8 mouse cellular contexts compared by ENCODE assay signal in genomic region chr11:120775774-120776469, GRCm38 (mm10). TPM values are rescaled to one million over a fixed set of nuclear protein-coding genes. Genes with fewer than 3 reads are reported as not detected.
DNase-seq lines count a peak whose midpoint lies in the region; ATAC-seq lines count a peak whose summit lies in the region.

No protein-coding gene starts in this region.

- peaks cover 11% of the 10 kb centered on the region for H3K36me3 ChIP-seq in forebrain, embryonic 10.5 days (replicated peaks)
- H3K36me3 ChIP-seq in heart, embryonic 15.5 days: 0 out of 2 replicates have a peak, but pooled peaks cover 4% of the 10 kb centered on the region
- peaks cover 8% of the 10 kb centered on the region; the same call in 1 of the 2 replicates for H3K36me3 ChIP-seq in liver, embryonic 13.5 days
- no peaks in the 10 kb centered on the region for H3K36me3 ChIP-seq in stomach, embryonic 15.5 days

- no peak overlapping the region for H3K4me2 ChIP-seq in heart, embryonic 15.5 days
- no peak overlapping the region for H3K4me2 ChIP-seq in liver, embryonic 13.5 days
- H3K4me2 ChIP-seq in stomach, embryonic 15.5 days: no peak overlapping the region; the same call in 1 of the 2 replicates

- H3K4me1 ChIP-seq in forebrain, embryonic 10.5 days: peaks cover 16% of the 10 kb centered on the region
- H3K4me1 ChIP-seq in heart, embryonic 15.5 days (replicated peaks): 0 out of 2 replicates have a peak, but pooled peaks cover 3% of the 10 kb centered on the region
- H3K4me1 ChIP-seq in liver, embryonic 13.5 days (replicated peaks): peaks cover 4% of the 10 kb centered on the region
- no peaks in the 10 kb centered on the region for H3K4me1 ChIP-seq in stomach, embryonic 15.5 days

- no peak overlapping the region for H3K27ac ChIP-seq in forebrain, embryonic 10.5 days
- H3K27ac ChIP-seq in heart, embryonic 15.5 days: no peak overlapping the region
- no peak overlapping the region for H3K27ac ChIP-seq in liver, embryonic 13.5 days
- no peak overlapping the region for H3K27ac ChIP-seq in stomach, embryonic 15.5 days

- no peak overlapping the region for H3K9ac ChIP-seq in heart, embryonic 15.5 days
- no peak overlapping the region for H3K9ac ChIP-seq in liver, embryonic 13.5 days
- no peak overlapping the region for H3K9ac ChIP-seq in stomach, embryonic 15.5 days

- H3K9me3 ChIP-seq in forebrain, embryonic 10.5 days: no peaks in the 10 kb centered on the region
- no peaks in the 10 kb centered on the region for H3K9me3 ChIP-seq in heart, embryonic 15.5 days (replicated peaks)
- H3K9me3 ChIP-seq in liver, embryonic 13.5 days (replicated peaks): no peaks in the 10 kb centered on the region
- no peaks in the 10 kb centered on the region for H3K9me3 ChIP-seq in stomach, embryonic 15.5 days

- no peaks in the 10 kb centered on the region for H3K27me3 ChIP-seq in forebrain, embryonic 10.5 days (ENCODE audit: poor library complexity, severe bottlenecking)
- H3K27me3 ChIP-seq in heart, embryonic 15.5 days: peaks cover 4% of the 10 kb centered on the region; the same call in 1 of the 2 replicates
- H3K27me3 ChIP-seq in liver, embryonic 13.5 days: 0 out of 2 replicates have a peak, but pooled peaks cover 4% of the 10 kb centered on the region
- H3K27me3 ChIP-seq in stomach, embryonic 15.5 days (replicated peaks): no peaks in the 10 kb centered on the region

- peak; percentile 68 for DNase-seq in c-Kit-negative CD71-positive TER-119-positive erythroid progenitor cells, embryonic 14.5 days (ENCODE audit: low read depth, low spot score)
- peak; percentile 91 for DNase-seq in forebrain, embryonic 10.5 days (ENCODE audit: extremely low spot score, low spot score)
- DNase-seq in kidney, postnatal 14 days: peak; percentile 95
- DNase-seq in liver, embryonic 13.5 days: peak; percentile 85
- DNase-seq in neural tube, embryonic 10.5 days (ENCODE audit: extremely low spot score, low spot score): peak; percentile 93

- 30% methylated on average over 15 of the region's 15 CpGs for WGBS in forebrain, embryonic 10.5 days
- 23% methylated on average over 15 of the region's 15 CpGs for WGBS in heart, embryonic 15.5 days
- 23% methylated on average over 15 of the region's 15 CpGs for WGBS in liver, embryonic 13.5 days (ENCODE audit: insufficient replicate concordance)
- WGBS in stomach, embryonic 15.5 days: 21% methylated on average over 15 of the region's 15 CpGs

- peak overlapping the region; percentile 13; the same call in 1 of the 2 replicates for H3K4me3 ChIP-seq in forebrain, embryonic 10.5 days
- H3K4me3 ChIP-seq in heart, embryonic 15.5 days: no peak overlapping the region
- no peak overlapping the region for H3K4me3 ChIP-seq in liver, embryonic 13.5 days (replicated peaks)
- no peak overlapping the region for H3K4me3 ChIP-seq in stomach, embryonic 15.5 days (replicated peaks)

- peak; percentile 100 for ATAC-seq in CD4-positive, CD25-positive, alpha-beta regulatory T cell, adult 4 months
- ATAC-seq in heart, embryonic 15.5 days (replicated peaks; ENCODE audit: insufficient number of reproducible peaks, insufficient read depth, low FRiP score, low read depth): peak; percentile 84
- peak; percentile 85 for ATAC-seq in liver, embryonic 13.5 days (ENCODE audit: low read depth)
- ATAC-seq in stomach, embryonic 15.5 days (ENCODE audit: insufficient read depth, low FRiP score, low read depth): peak; percentile 90

RNA-seq across cellular contexts. Expression of gene Rfng, which starts 8.1 kb away (rescaled TPM):
- 1 to 10 TPM; 2.8 to 4.1 TPM for polyA plus RNA-seq in CD4-positive, CD25-positive, alpha-beta regulatory T cell, adult 4 months (2017; shearing (Covaris generic))
- polyA plus RNA-seq in forebrain, embryonic 10.5 days (2016; fragmentation: Nextera tagmentation; extraction: Ambion mirVana): 39.1 and 43.3 TPM in 2 replicates
- polyA plus RNA-seq in heart, embryonic 15.5 days (2015; fragmentation: Nextera tagmentation; extraction: Ambion mirVana): 21.1 and 30.8 TPM in 2 replicates
- polyA plus RNA-seq in liver, embryonic 13.5 days (2015; fragmentation: Nextera tagmentation; extraction: Ambion mirVana): 11.2 and 15.4 TPM in 2 replicates
- 35.8 and 40.9 TPM in 2 replicates for polyA plus RNA-seq in stomach, embryonic 15.5 days (2015; fragmentation: Nextera tagmentation; extraction: Ambion mirVana)

RNA-seq across cellular contexts. Expression of gene Gps1, which starts 8.2 kb away (rescaled TPM):
- polyA plus RNA-seq in CD4-positive, CD25-positive, alpha-beta regulatory T cell, adult 4 months (2017; shearing (Covaris generic)): 100 to 1,000 TPM; 126 to 160 TPM
- polyA plus RNA-seq in forebrain, embryonic 10.5 days (2016; fragmentation: Nextera tagmentation; extraction: Ambion mirVana): 281 and 283 TPM in 2 replicates
- polyA plus RNA-seq in heart, embryonic 15.5 days (2015; fragmentation: Nextera tagmentation; extraction: Ambion mirVana): 113 and 134 TPM in 2 replicates
- polyA plus RNA-seq in liver, embryonic 13.5 days (2015; fragmentation: Nextera tagmentation; extraction: Ambion mirVana): 102 and 104 TPM in 2 replicates
- 157 and 172 TPM in 2 replicates for polyA plus RNA-seq in stomach, embryonic 15.5 days (2015; fragmentation: Nextera tagmentation; extraction: Ambion mirVana)

RNA-seq across cellular contexts. Expression of gene Hmga1b, which starts 13.3 kb away (rescaled TPM):
- 10 to 100 TPM in 1 of 2 experiments, 1 to 10 TPM in 1; 3.6 to 24.6 TPM for polyA plus RNA-seq in CD4-positive, CD25-positive, alpha-beta regulatory T cell, adult 4 months (2017; shearing (Covaris generic))
- 12.3 and 14.2 TPM in 2 replicates for polyA plus RNA-seq in forebrain, embryonic 10.5 days (2016; fragmentation: Nextera tagmentation; extraction: Ambion mirVana)
- polyA plus RNA-seq in heart, embryonic 15.5 days (2015; fragmentation: Nextera tagmentation; extraction: Ambion mirVana): 2.1 and 2.8 TPM in 2 replicates
- polyA plus RNA-seq in liver, embryonic 13.5 days (2015; fragmentation: Nextera tagmentation; extraction: Ambion mirVana): 4.9 and 6.5 TPM in 2 replicates
- polyA plus RNA-seq in stomach, embryonic 15.5 days (2015; fragmentation: Nextera tagmentation; extraction: Ambion mirVana): 4.3 and 9.3 TPM in 2 replicates

RNA-seq across cellular contexts. Expression of gene Dus1l, which starts 20.3 kb away (rescaled TPM):
- polyA plus RNA-seq in CD4-positive, CD25-positive, alpha-beta regulatory T cell, adult 4 months (2017; shearing (Covaris generic)): 10 to 100 TPM; 31.4 to 35.3 TPM
- polyA plus RNA-seq in forebrain, embryonic 10.5 days (2016; fragmentation: Nextera tagmentation; extraction: Ambion mirVana): 110 and 111 TPM in 2 replicates
- polyA plus RNA-seq in heart, embryonic 15.5 days (2015; fragmentation: Nextera tagmentation; extraction: Ambion mirVana): 36.9 and 50.0 TPM in 2 replicates
- polyA plus RNA-seq in liver, embryonic 13.5 days (2015; fragmentation: Nextera tagmentation; extraction: Ambion mirVana): 82.6 and 86.2 TPM in 2 replicates
- 69.2 and 79.0 TPM in 2 replicates for polyA plus RNA-seq in stomach, embryonic 15.5 days (2015; fragmentation: Nextera tagmentation; extraction: Ambion mirVana)

RNA-seq across cellular contexts. Expression of gene Cbr2, which starts 44.0 kb away (rescaled TPM):
- polyA plus RNA-seq in CD4-positive, CD25-positive, alpha-beta regulatory T cell, adult 4 months (2017; shearing (Covaris generic)): not detected
- 1.1 and 1.3 TPM in 2 replicates for polyA plus RNA-seq in forebrain, embryonic 10.5 days (2016; fragmentation: Nextera tagmentation; extraction: Ambion mirVana)
- polyA plus RNA-seq in heart, embryonic 15.5 days (2015; fragmentation: Nextera tagmentation; extraction: Ambion mirVana): 11.4 and 46.0 TPM in 2 replicates
- polyA plus RNA-seq in liver, embryonic 13.5 days (2015; fragmentation: Nextera tagmentation; extraction: Ambion mirVana): 0.22 TPM in 1 of 2 replicates, not detected in the other
- 54.5 and 82.4 TPM in 2 replicates for polyA plus RNA-seq in stomach, embryonic 15.5 days (2015; fragmentation: Nextera tagmentation; extraction: Ambion mirVana)
